Mouse (Mus musculus): ENCODE measurements around the gene Auts2. TPM values are rescaled to one million over a fixed set of nuclear protein-coding genes. Genes with fewer than 3 reads are reported as not detected.

Gene Auts2
- polyA plus RNA-seq, 1 experiment from 2014 or later, result 94.8 TPM

- H3K4me3 ChIP-seq (replicated peaks), result no peak overlapping the region
- no peaks in the 10 kb centered on the region for H3K27me3 ChIP-seq
- H3K27ac ChIP-seq, result peak overlapping the region; percentile 71
- 52% methylated on average over 6 of the region's 6 CpGs for WGBS
- H3K36me3 ChIP-seq (replicated peaks), result peaks cover 92% of the 10 kb centered on the region
- ATAC-seq (ENCODE audit: low FRiP score), result no peak
- no peak overlapping the region for H3K9ac ChIP-seq
- H3K4me1 ChIP-seq, result peaks cover 28% of the 10 kb centered on the region
- no peaks in the 10 kb centered on the region for H3K9me3 ChIP-seq
- H3K4me2 ChIP-seq, result no peak overlapping the region
These were observed 1084.4 kb downstream of the Auts2 start for GRCm38 (mm10) chr5:131458700-131459099.

GRCm38 (mm10) chr5:131457999-131458398, 1085.1 kb downstream of the Auts2 start:
- ATAC-seq (ENCODE audit: low FRiP score), result peak; percentile 46; the same call in 1 of the 2 replicates

GRCm38 (mm10) chr5:131449181-131449868, 1093.8 kb downstream of the Auts2 start:
- H3K4me3 ChIP-seq (replicated peaks), result no peak overlapping the region
- no peaks in the 10 kb centered on the region for H3K4me1 ChIP-seq
- H3K9me3 ChIP-seq, result no peaks in the 10 kb centered on the region
- WGBS, result 92% methylated on average over 7 of the region's 7 CpGs
- no peak overlapping the region for H3K9ac ChIP-seq
- H3K27me3 ChIP-seq, result no peaks in the 10 kb centered on the region
- H3K4me2 ChIP-seq, result no peak overlapping the region
- no peak for ATAC-seq (ENCODE audit: low FRiP score)
- H3K27ac ChIP-seq, result no peak overlapping the region
- peaks cover 99% of the 10 kb centered on the region for H3K36me3 ChIP-seq (replicated peaks)

More at GRCm38 (mm10) chr5:131457999-131458398, 1085.1 kb downstream of the Auts2 start:
- WGBS, result 50% methylated on average over 7 of the region's 7 CpGs
- Histone ChIP-seq H3K4me3 (replicated peaks) (no peak overlapping the region), H3K9me3 (no peaks in the 10 kb centered on the region), H3K9ac (no peak overlapping the region), H3K4me1 (peaks cover 23% of the 10 kb centered on the region), H3K27ac (peak overlapping the region; percentile 71), H3K36me3 (replicated peaks) (peaks cover 95% of the 10 kb centered on the region), H3K27me3 (no peaks in the 10 kb centered on the region), H3K4me2 (no peak overlapping the region)

- ATAC-seq (ENCODE audit: low FRiP score), result peak; percentile 81
- no peaks in the 10 kb centered on the region for H3K9me3 ChIP-seq
- no peak overlapping the region for H3K4me3 ChIP-seq (replicated peaks)
- no peak overlapping the region for H3K9ac ChIP-seq
- H3K36me3 ChIP-seq (replicated peaks), result peaks cover 35% of the 10 kb centered on the region
- H3K4me1 ChIP-seq, result peaks cover 6% of the 10 kb centered on the region; the same call in 1 of the 2 replicates
- 0 out of 2 replicates have a peak overlapping the region, but pooled peaks have one; percentile 71 for H3K27ac ChIP-seq
- no peaks in the 10 kb centered on the region; the same call in 1 of the 2 replicates for H3K27me3 ChIP-seq
- 67% methylated on average over 10 of the region's 10 CpGs for WGBS
- H3K4me2 ChIP-seq, result no peak overlapping the region
These were observed 1107.8 kb downstream of the Auts2 start for GRCm38 (mm10) chr5:131435239-131435876.

- H3K4me2 ChIP-seq, result no peak overlapping the region
- ATAC-seq (ENCODE audit: low FRiP score), result no peak
- WGBS, result 88% methylated on average over 4 of the region's 4 CpGs
- peaks cover 6% of the 10 kb centered on the region; the same call in 1 of the 2 replicates for H3K4me1 ChIP-seq
- peaks cover 14% of the 10 kb centered on the region for H3K36me3 ChIP-seq (replicated peaks)
- H3K9me3 ChIP-seq, result no peaks in the 10 kb centered on the region
- H3K27me3 ChIP-seq, result peaks cover 14% of the 10 kb centered on the region
- H3K27ac ChIP-seq, result no peak overlapping the region
- no peak overlapping the region for H3K4me3 ChIP-seq (replicated peaks)
- no peak overlapping the region for H3K9ac ChIP-seq
These were observed 1109.9 kb downstream of the Auts2 start for GRCm38 (mm10) chr5:131433291-131433690.

DNA sequence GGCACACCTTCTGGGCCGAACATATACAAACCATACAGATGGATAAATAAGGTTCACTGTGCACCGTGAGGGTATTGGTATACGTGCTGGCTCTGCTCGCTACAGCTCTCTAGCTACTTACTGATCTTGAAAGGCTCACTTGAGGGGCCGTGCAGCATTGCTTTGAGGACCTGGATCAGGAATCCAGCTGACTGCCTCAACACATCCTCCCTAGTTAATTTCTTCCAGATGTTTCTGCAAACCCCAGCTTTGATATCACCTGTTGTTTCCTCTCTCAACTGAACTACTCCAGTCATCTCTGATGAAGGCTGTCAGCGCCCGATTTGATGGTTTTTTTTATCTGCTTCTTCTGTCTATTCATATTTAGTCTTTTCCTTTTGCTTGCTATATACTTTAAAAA, 1111.2 kb downstream of the Auts2 start:
- Histone ChIP-seq H3K4me3 (replicated peaks) (no peak overlapping the region), H3K27me3 (peaks cover 20% of the 10 kb centered on the region), H3K9me3 (no peaks in the 10 kb centered on the region), H3K27ac (no peak overlapping the region), H3K9ac (no peak overlapping the region), H3K4me2 (no peak overlapping the region), H3K36me3 (replicated peaks) (peaks cover 7% of the 10 kb centered on the region), H3K4me1 (peaks cover 15% of the 10 kb centered on the region; the same call in 1 of the 2 replicates)
- no peak for ATAC-seq (ENCODE audit: low FRiP score)
- 89% methylated on average over 7 of the region's 7 CpGs for WGBS

DNA sequence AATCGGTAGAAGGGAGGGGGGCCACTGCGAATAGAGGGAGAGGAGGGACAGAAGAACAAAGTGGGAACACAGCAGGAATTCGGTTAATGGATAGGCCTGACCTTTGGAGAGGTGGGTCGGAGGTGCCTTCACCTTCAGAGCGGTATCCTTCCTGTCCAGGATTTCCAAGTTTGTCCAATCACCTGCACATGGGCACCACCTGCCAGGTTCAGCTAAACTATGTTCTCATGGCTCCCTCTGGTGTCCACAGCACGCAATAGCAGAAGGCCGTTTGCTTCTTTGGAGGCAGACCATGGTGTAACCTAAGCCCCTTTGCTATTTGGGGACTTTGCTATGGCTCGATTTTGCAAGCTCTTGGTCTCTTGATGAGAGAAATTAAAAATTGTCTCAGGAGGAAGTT, 1113.0 kb downstream of the Auts2 start:
- WGBS, result 31% methylated on average over 8 of the region's 8 CpGs
- no peak overlapping the region for H3K27ac ChIP-seq
- no peaks in the 10 kb centered on the region for H3K9me3 ChIP-seq
- no peak overlapping the region for H3K4me3 ChIP-seq (replicated peaks)
- peaks cover 11% of the 10 kb centered on the region; the same call in 1 of the 2 replicates for H3K4me1 ChIP-seq
- H3K27me3 ChIP-seq, result peaks cover 20% of the 10 kb centered on the region
- no peaks in the 10 kb centered on the region for H3K36me3 ChIP-seq (replicated peaks)
- no peak overlapping the region for H3K4me2 ChIP-seq
- ATAC-seq (ENCODE audit: low FRiP score), result peak; percentile 21; the same call in 1 of the 2 replicates
- no peak overlapping the region for H3K9ac ChIP-seq

GRCm38 (mm10) chr5:131429563-131429962, 1113.6 kb downstream of the Auts2 start:
- H3K27me3 ChIP-seq, result peaks cover 20% of the 10 kb centered on the region
- 56% methylated on average over 6 of the region's 6 CpGs for whole genome bisulfite sequencing
- 0 out of 2 replicates have a peak, but pooled peaks have one; percentile 10 for ATAC-seq (ENCODE audit: low FRiP score)
- no peak overlapping the region for H3K27ac ChIP-seq
- H3K9me3 ChIP-seq, result no peaks in the 10 kb centered on the region
- H3K9ac ChIP-seq, result no peak overlapping the region
- H3K36me3 ChIP-seq (replicated peaks), result no peaks in the 10 kb centered on the region
- no peak overlapping the region for H3K4me3 ChIP-seq (replicated peaks)
- peaks cover 11% of the 10 kb centered on the region; the same call in 1 of the 2 replicates for H3K4me1 ChIP-seq
- no peak overlapping the region for H3K4me2 ChIP-seq

- Histone ChIP-seq H3K4me2 (no peak overlapping the region), H3K9me3 (no peaks in the 10 kb centered on the region), H3K4me1 (peaks cover 11% of the 10 kb centered on the region; the same call in 1 of the 2 replicates), H3K36me3 (replicated peaks) (no peaks in the 10 kb centered on the region), H3K4me3 (replicated peaks) (no peak overlapping the region), H3K27me3 (peaks cover 20% of the 10 kb centered on the region), H3K27ac (no peak overlapping the region), H3K9ac (no peak overlapping the region)
- ATAC-seq (ENCODE audit: low FRiP score), result peak; percentile 17; the same call in 1 of the 2 replicates
- 28% methylated on average over 11 of the region's 11 CpGs for WGBS
These were observed 1115.3 kb downstream of the Auts2 start for GRCm38 (mm10) chr5:131427734-131428413.

DNA sequence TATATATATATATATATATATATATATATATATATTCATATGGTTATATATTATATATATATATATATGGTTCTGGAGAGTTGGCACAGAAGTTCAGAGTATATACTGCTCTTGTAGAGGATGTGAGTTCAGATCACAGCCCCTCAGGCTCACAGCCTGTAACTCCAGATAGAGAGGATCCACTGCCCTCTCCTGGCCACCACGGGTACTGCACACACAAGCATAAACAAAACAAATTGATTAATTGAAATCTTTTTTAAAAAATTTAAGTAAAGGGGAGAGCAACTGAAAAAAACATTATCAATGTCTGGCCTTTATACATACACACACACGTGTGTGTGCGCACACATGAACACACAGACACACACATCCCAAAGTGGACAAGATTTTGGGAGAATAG, 1120.4 kb downstream of the Auts2 start:
- H3K4me3 ChIP-seq (replicated peaks), result no peak overlapping the region

GRCm38 (mm10) chr5:131420406-131420805, 1122.7 kb downstream of the Auts2 start:
- Histone ChIP-seq H3K4me1 (peaks cover 4% of the 10 kb centered on the region; the same call in 1 of the 2 replicates), H3K4me3 (replicated peaks) (no peak overlapping the region), H3K27me3 (0 out of 2 replicates have a peak, but pooled peaks cover 7% of the 10 kb centered on the region), H3K4me2 (no peak overlapping the region), H3K9me3 (no peaks in the 10 kb centered on the region), H3K27ac (no peak overlapping the region), H3K36me3 (replicated peaks) (no peaks in the 10 kb centered on the region), H3K9ac (no peak overlapping the region)
- ATAC-seq (ENCODE audit: low FRiP score), result no peak
- WGBS, result 77% methylated on average over 2 of the region's 2 CpGs

More for the DNA sequence above, 1120.4 kb downstream of the Auts2 start:
- Histone ChIP-seq H3K9ac (no peak overlapping the region), H3K27ac (no peak overlapping the region), H3K4me1 (peaks cover 11% of the 10 kb centered on the region; the same call in 1 of the 2 replicates), H3K9me3 (no peaks in the 10 kb centered on the region), H3K4me2 (no peak overlapping the region), H3K36me3 (replicated peaks) (no peaks in the 10 kb centered on the region), H3K27me3 (peaks cover 10% of the 10 kb centered on the region; the same call in 1 of the 2 replicates)
- whole genome bisulfite sequencing, result 78% methylated on average over 3 of the region's 3 CpGs
- ATAC-seq (ENCODE audit: low FRiP score), result no peak

All from forebrain, embryonic 12.5 days (tissue).